Mouse (Mus musculus): ENCODE data around the gene Pdzrn4. TPM values are rescaled to one million over a fixed set of nuclear protein-coding genes. Genes with fewer than 3 reads are reported as not detected.

The Pdzrn4 gene
- polyA plus RNA-seq, 1 experiment = 0.18 TPM

DNA sequence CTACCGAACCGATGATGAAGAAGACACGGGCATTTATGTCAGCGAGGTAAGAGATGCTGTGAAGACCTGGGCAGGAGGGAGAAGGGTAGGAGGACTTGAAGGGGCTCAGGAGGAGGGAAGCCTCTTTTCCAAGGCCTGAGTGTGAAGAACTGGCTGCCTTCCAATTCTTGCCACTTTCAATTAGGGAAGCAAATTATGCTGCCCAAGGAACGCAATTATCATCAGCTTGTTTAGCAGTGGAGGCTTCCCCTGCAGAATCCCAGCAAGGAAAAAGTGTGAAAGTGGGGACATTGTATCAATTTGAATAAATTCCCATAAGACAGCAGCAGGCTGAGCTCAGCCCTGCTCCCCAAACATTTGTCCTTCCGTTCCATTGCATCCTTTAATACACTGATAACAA lies 346.9 kb downstream of the Pdzrn4 start:
- H3K4me1 ChIP-seq (ENCODE audit: control insufficient read depth, insufficient read depth, low read length) = no peaks in the 10 kb centered on the region
- H3K4me3 ChIP-seq (replicated peaks; ENCODE audit: extremely low read depth, low read depth, low read length) = no peak overlapping the region
- WGBS = 78% methylated on average over 6 of the region's 6 CpGs
- TF ChIP-seq CTCF (IDR thresholded peaks at IDR 0.05; ENCODE audit: insufficient read depth, low read length) (no peak), POLR2A (IDR thresholded peaks at IDR 0.05; ENCODE audit: borderline replicate concordance, extremely low read depth, low read depth, low read length) (no peak)
- no peak for DNase-seq

- Histone ChIP-seq H3K4me3 (replicated peaks; ENCODE audit: extremely low read depth, low read depth, low read length) (no peak overlapping the region), H3K4me1 (ENCODE audit: control insufficient read depth, insufficient read depth, low read length) (no peaks in the 10 kb centered on the region)
- TF ChIP-seq POLR2A (IDR thresholded peaks at IDR 0.05; ENCODE audit: borderline replicate concordance, extremely low read depth, low read depth, low read length) = no peak
- no peak for TF ChIP-seq CTCF (IDR thresholded peaks at IDR 0.05; ENCODE audit: insufficient read depth, low read length)
- WGBS = 81% methylated on average over 7 of the region's 7 CpGs
- DNase-seq = no peak
Observed at GRCm38 (mm10) chr15:92746081-92746480, 349.4 kb downstream of the Pdzrn4 start.

DNA sequence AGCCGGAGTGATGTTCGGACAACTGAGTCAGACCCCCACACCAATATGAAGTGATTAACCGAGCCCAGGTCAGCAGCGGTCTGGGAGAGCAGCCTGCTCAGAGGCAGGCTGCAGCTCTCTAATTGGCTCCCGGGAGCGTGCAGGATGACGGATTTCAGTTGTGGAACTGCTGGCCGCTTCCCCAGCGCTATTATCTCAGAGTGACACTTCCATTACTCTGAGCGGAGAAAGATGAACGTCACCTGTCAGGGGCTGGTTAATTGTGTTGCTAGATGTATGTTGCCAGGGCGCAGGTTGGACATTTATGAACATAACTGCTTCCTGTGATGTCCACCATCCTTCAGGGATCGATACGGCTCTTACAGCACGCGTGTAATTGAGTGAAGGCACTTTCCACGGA lies 355.5 kb downstream of the Pdzrn4 start:
- no peak for TF ChIP-seq POLR2A (IDR thresholded peaks at IDR 0.05; ENCODE audit: borderline replicate concordance, extremely low read depth, low read depth, low read length)
- Histone ChIP-seq H3K4me1 (ENCODE audit: control insufficient read depth, insufficient read depth, low read length) (no peaks in the 10 kb centered on the region), H3K4me3 (replicated peaks; ENCODE audit: extremely low read depth, low read depth, low read length) (no peak overlapping the region)
- 65% methylated on average over 17 of the region's 17 CpGs for whole genome bisulfite sequencing
- DNase-seq = no peak

GRCm38 (mm10) chr15:92752578-92752977 lies 355.9 kb downstream of the Pdzrn4 start:
- WGBS = 82% methylated on average over 13 of the region's 13 CpGs
- TF ChIP-seq POLR2A (IDR thresholded peaks at IDR 0.05; ENCODE audit: borderline replicate concordance, extremely low read depth, low read depth, low read length) (no peak), CTCF (IDR thresholded peaks at IDR 0.05; ENCODE audit: insufficient read depth, low read length) (no peak)
- DNase-seq = no peak
- H3K4me3 ChIP-seq (replicated peaks; ENCODE audit: extremely low read depth, low read depth, low read length) = no peak overlapping the region
- no peaks in the 10 kb centered on the region for H3K4me1 ChIP-seq (ENCODE audit: control insufficient read depth, insufficient read depth, low read length)

- no peak for DNase-seq
- Histone ChIP-seq H3K4me1 (ENCODE audit: control insufficient read depth, insufficient read depth, low read length) (no peaks in the 10 kb centered on the region), H3K4me3 (replicated peaks; ENCODE audit: extremely low read depth, low read depth, low read length) (no peak overlapping the region)
- TF ChIP-seq POLR2A (IDR thresholded peaks at IDR 0.05; ENCODE audit: borderline replicate concordance, extremely low read depth, low read depth, low read length) (no peak), CTCF (IDR thresholded peaks at IDR 0.05; ENCODE audit: insufficient read depth, low read length) (no peak)
- WGBS = 71% methylated on average over 17 of the region's 17 CpGs
Observed at GRCm38 (mm10) chr15:92757085-92757903, 360.6 kb downstream of the Pdzrn4 start.

DNA sequence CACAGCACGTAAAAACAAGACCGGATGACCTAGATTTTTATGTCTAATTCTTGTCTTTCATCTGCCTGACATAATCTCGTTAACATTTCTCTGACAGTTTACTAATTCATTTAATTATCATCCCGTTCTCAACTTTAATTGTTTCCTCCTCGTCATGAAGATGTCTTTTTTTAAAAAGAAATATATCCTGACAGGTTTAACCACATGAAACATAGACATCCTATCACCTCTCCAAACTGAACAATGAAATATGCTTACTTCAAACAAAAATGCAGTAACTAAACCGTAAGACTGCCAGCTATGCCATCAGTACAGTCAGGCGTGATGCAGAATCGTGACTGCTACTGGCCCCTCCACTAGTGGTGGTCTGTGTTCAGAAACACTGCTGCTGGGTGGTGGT lies 362.3 kb downstream of the Pdzrn4 start:
- no peak for DNase-seq
- WGBS = 63% methylated on average over 8 of the region's 8 CpGs
- H3K4me3 ChIP-seq (replicated peaks; ENCODE audit: extremely low read depth, low read depth, low read length) = no peak overlapping the region
- TF ChIP-seq CTCF (IDR thresholded peaks at IDR 0.05; ENCODE audit: insufficient read depth, low read length) = no peak
- H3K4me1 ChIP-seq (ENCODE audit: control insufficient read depth, insufficient read depth, low read length) = no peaks in the 10 kb centered on the region

DNA sequence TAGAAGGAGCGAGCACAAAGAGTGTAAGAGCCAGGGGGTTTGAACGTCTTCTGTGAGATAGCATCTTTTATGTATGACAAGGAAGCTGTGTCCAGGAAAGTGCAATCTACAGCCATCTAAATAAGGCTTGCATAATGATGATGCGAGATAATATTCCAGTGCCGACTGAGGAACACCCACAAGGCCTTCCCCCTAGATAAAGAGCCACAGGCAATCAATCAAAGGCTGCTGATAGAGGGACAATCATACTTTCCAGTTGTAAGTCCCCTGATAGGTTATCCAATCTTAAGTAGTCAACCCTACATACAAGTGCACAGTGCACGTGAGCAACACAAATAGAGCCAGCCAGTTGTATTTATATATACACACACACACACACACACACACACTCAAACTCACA lies 366.6 kb downstream of the Pdzrn4 start:
- TF ChIP-seq CTCF (IDR thresholded peaks at IDR 0.05; ENCODE audit: insufficient read depth, low read length) (no peak), POLR2A (IDR thresholded peaks at IDR 0.05; ENCODE audit: borderline replicate concordance, extremely low read depth, low read depth, low read length) (no peak)
- no peak for DNase-seq
- WGBS = 67% methylated on average over 5 of the region's 5 CpGs
- Histone ChIP-seq H3K4me3 (replicated peaks; ENCODE audit: extremely low read depth, low read depth, low read length) (no peak overlapping the region), H3K4me1 (ENCODE audit: control insufficient read depth, insufficient read depth, low read length) (no peaks in the 10 kb centered on the region)

DNA sequence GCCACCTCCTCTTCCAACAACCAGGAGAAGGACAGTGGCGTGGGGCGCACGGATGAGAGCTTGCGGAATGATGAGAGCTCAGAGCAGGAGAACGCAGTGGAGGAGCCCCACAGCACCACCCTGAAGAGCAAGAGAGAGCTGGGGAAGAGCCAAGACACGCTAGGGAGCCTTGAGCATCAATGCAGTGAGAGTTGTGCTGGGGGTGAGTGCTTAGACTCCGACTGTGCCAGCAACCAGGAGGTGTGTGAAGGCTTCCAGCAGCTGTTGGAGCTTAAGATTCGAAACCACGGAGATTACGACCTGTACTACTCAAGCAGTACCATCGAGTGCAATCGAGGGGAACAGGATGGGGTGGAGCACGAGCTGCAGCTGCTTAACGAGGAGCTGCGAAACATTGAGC lies 372.9 kb downstream of the Pdzrn4 start:
- no peak for DNase-seq
- Histone ChIP-seq H3K4me1 (ENCODE audit: control insufficient read depth, insufficient read depth, low read length) (no peaks in the 10 kb centered on the region), H3K4me3 (replicated peaks; ENCODE audit: extremely low read depth, low read depth, low read length) (no peak overlapping the region)
- TF ChIP-seq POLR2A (IDR thresholded peaks at IDR 0.05; ENCODE audit: borderline replicate concordance, extremely low read depth, low read depth, low read length) = no peak
- TF ChIP-seq CTCF (IDR thresholded peaks at IDR 0.05; ENCODE audit: insufficient read depth, low read length) = no peak
- WGBS = 80% methylated on average over 15 of the region's 15 CpGs

GRCm38 (mm10) chr15:92788036-92788435 lies 391.4 kb downstream of the Pdzrn4 start:
- 69% methylated on average over 14 of the region's 14 CpGs for WGBS
- TF ChIP-seq CTCF (IDR thresholded peaks at IDR 0.05; ENCODE audit: insufficient read depth, low read length) (no peak), POLR2A (IDR thresholded peaks at IDR 0.05; ENCODE audit: borderline replicate concordance, extremely low read depth, low read depth, low read length) (no peak)
- no peak for DNase-seq

DNA sequence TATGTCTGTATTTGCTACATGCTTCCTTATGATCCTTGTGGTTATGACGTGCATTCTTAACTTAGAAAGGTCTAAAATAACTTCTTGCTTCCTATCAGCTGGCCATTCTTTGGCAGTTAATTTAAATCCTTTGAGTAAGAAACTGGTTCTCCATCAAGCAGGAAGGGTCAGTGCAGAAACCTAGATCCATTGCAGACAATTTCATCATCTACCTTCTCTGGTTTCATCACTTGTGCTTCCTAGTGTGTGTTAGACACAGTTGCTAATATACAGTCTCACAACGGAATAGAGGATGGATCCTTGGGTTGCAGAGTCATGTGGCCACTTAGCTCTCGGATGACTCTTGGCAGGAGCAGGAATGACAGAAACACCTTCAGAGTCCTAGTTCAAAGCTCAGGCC lies 397.6 kb downstream of the Pdzrn4 start:
- H3K4me1 ChIP-seq (ENCODE audit: control insufficient read depth, insufficient read depth, low read length) = no peaks in the 10 kb centered on the region
- H3K4me3 ChIP-seq (replicated peaks; ENCODE audit: extremely low read depth, low read depth, low read length) = no peak overlapping the region
- WGBS = 70% methylated on average over 3 of the region's 3 CpGs
- TF ChIP-seq CTCF (IDR thresholded peaks at IDR 0.05; ENCODE audit: insufficient read depth, low read length) = no peak
- no peak for TF ChIP-seq POLR2A (IDR thresholded peaks at IDR 0.05; ENCODE audit: borderline replicate concordance, extremely low read depth, low read depth, low read length)
- no peak for DNase-seq

More at GRCm38 (mm10) chr15:92788036-92788435, 391.4 kb downstream of the Pdzrn4 start:
- Histone ChIP-seq H3K4me1 (ENCODE audit: control insufficient read depth, insufficient read depth, low read length) (no peaks in the 10 kb centered on the region), H3K4me3 (replicated peaks; ENCODE audit: extremely low read depth, low read depth, low read length) (no peak overlapping the region)
